27 mouse cellular contexts compared by ENCODE assay signal in genomic region chr4:58533519-58533918, GRCm38 (mm10). TPM values are rescaled to one million over a fixed set of nuclear protein-coding genes. Genes with fewer than 3 reads are reported as not detected.
DNase-seq lines count a peak whose midpoint lies in the region; ATAC-seq and TF ChIP-seq lines count a peak whose summit lies in the region.
"Had no signal": no experiment of that assay in that cellular context is flagged by ENCODE, and none has a peak within 500 bp of the region (broad histone marks: within the 10 kb centered on the region; RNA-seq: fewer than 3 reads in every experiment).

No protein-coding gene starts in this region.

- no peak overlapping the region for H3K4me3 ChIP-seq in hindbrain, embryonic 11.5 days (ENCODE audit: low read depth, low read length)
- H3K4me3 ChIP-seq in hindbrain, embryonic 13.5 days: no peak overlapping the region
- no peak overlapping the region for H3K4me3 ChIP-seq in midbrain, embryonic 16.5 days (ENCODE audit: low read depth, low read length)
- H3K4me3 ChIP-seq: embryonic facial prominence, embryonic 12.5 days; erythroblast, embryonic 14.5 days; forebrain, embryonic 13.5 days; heart, embryonic 15.5 days; limb, embryonic 12.5 days had no signal

- no peak for TF ChIP-seq CTCF in brain, embryonic 14.5 days (IDR thresholded peaks at IDR 0.05; ENCODE audit: borderline replicate concordance, extremely low read depth, insufficient read depth, insufficient read length)

- no peak overlapping the region for H3K9ac ChIP-seq in hindbrain, embryonic 11.5 days (ENCODE audit: low read depth, low read length)
- H3K9ac ChIP-seq in hindbrain, embryonic 13.5 days: no peak overlapping the region
- H3K9ac ChIP-seq in midbrain, embryonic 16.5 days (ENCODE audit: low read depth, low read length): no peak overlapping the region
- H3K9ac ChIP-seq: embryonic facial prominence, embryonic 12.5 days; forebrain, embryonic 13.5 days; heart, embryonic 15.5 days; limb, embryonic 12.5 days; liver, postnatal 0 days had no signal

- WGBS in hindbrain, embryonic 11.5 days: 20% methylated on average over 3 of the region's 3 CpGs
- WGBS in hindbrain, embryonic 13.5 days: 9% methylated on average over 3 of the region's 3 CpGs
- 16% methylated on average over 3 of the region's 3 CpGs for WGBS in midbrain, embryonic 16.5 days

- no peaks in the 10 kb centered on the region for H3K9me3 ChIP-seq in hindbrain, embryonic 11.5 days (ENCODE audit: control insufficient read depth, low read length)
- H3K9me3 ChIP-seq in hindbrain, embryonic 13.5 days: 0 out of 2 replicates have a peak, but pooled peaks cover 3% of the 10 kb centered on the region
- no peaks in the 10 kb centered on the region; the same call in 1 of the 2 replicates for H3K9me3 ChIP-seq in midbrain, embryonic 16.5 days (replicated peaks; ENCODE audit: control insufficient read depth, low read length, poor library complexity, severe bottlenecking)
- H3K9me3 ChIP-seq: forebrain, embryonic 13.5 days; heart, embryonic 15.5 days; limb, embryonic 12.5 days had no signal

- H3K27me3 ChIP-seq in hindbrain, embryonic 11.5 days (ENCODE audit: control insufficient read depth, insufficient read depth, low read length): no peaks in the 10 kb centered on the region
- no peaks in the 10 kb centered on the region for H3K27me3 ChIP-seq in hindbrain, embryonic 13.5 days
- H3K27me3 ChIP-seq in midbrain, embryonic 16.5 days (ENCODE audit: control insufficient read depth, insufficient read depth, low read depth, low read length): no peaks in the 10 kb centered on the region
- H3K27me3 ChIP-seq: CH12.LX; embryonic facial prominence, embryonic 12.5 days; forebrain, embryonic 13.5 days; heart, embryonic 15.5 days; limb, embryonic 12.5 days had no signal

- no peaks in the 10 kb centered on the region for H3K4me1 ChIP-seq in hindbrain, embryonic 11.5 days (replicated peaks; ENCODE audit: control insufficient read depth, insufficient read depth, low read length)
- peaks cover 9% of the 10 kb centered on the region for H3K4me1 ChIP-seq in hindbrain, embryonic 13.5 days (replicated peaks)
- peaks cover 5% of the 10 kb centered on the region; the same call in 1 of the 2 replicates for H3K4me1 ChIP-seq in midbrain, embryonic 16.5 days (ENCODE audit: control insufficient read depth, insufficient read depth, low read length)

- no peak for DNase-seq in hindbrain, embryonic 11.5 days (ENCODE audit: low spot score)
- DNase-seq in Muller cell, postnatal 12 days (ENCODE audit: inconsistent ontology term): peak; percentile 51
- DNase-seq in brain, embryonic 14.5 days (ENCODE audit: low read depth): peak; percentile 45
- no peak for DNase-seq in urinary bladder, postnatal 4 days (ENCODE audit: low spot score in 2 of 2)
- no peak for DNase-seq in gastrocnemius, postnatal 36 days
- DNase-seq: adrenal gland, adult 8-10 months; B cell, adult 2 months; cerebellum, adult 18-20 months; cerebellum, postnatal 25 days; heart, postnatal 4 days; kidney, adult 8-10 months; kidney, postnatal 10 days; liver, postnatal 0 days; thymus, postnatal 25 days had no signal

- H3K27ac ChIP-seq in hindbrain, embryonic 11.5 days (ENCODE audit: low read depth, low read length): no peak overlapping the region
- H3K27ac ChIP-seq in hindbrain, embryonic 13.5 days: no peak overlapping the region
- no peak overlapping the region for H3K27ac ChIP-seq in midbrain, embryonic 16.5 days (ENCODE audit: low read length)
- H3K27ac ChIP-seq: embryonic facial prominence, embryonic 12.5 days; forebrain, embryonic 13.5 days; heart, embryonic 15.5 days; hindbrain, postnatal 0 days; limb, embryonic 12.5 days; macrophage had no signal

- intact Hi-C loops in gastrocnemius, postnatal 36 days (cut with DNase I): no loop called here

- ATAC-seq in hindbrain, embryonic 11.5 days (ENCODE audit: low FRiP score): peak; percentile 43; the same call in 1 of the 2 replicates
- ATAC-seq in hindbrain, embryonic 13.5 days (ENCODE audit: low FRiP score): no peak
- ATAC-seq in midbrain, embryonic 16.5 days: peak; percentile 45; the same call in 1 of the 2 replicates
- ATAC-seq: activated CD4-positive, CD25-positive, alpha-beta regulatory T cell, adult 4 months; forebrain, embryonic 13.5 days; hindbrain, postnatal 0 days; liver, postnatal 0 days; lung, postnatal 0 days had no signal

- H3K4me2 ChIP-seq in hindbrain, embryonic 11.5 days (replicated peaks; ENCODE audit: low read depth, low read length): no peak overlapping the region
- H3K4me2 ChIP-seq in hindbrain, embryonic 13.5 days: no peak overlapping the region
- H3K4me2 ChIP-seq in midbrain, embryonic 16.5 days (ENCODE audit: low read length): no peak overlapping the region

- H3K36me3 ChIP-seq in hindbrain, embryonic 11.5 days (ENCODE audit: control insufficient read depth, insufficient read depth, low read length): no peaks in the 10 kb centered on the region
- no peaks in the 10 kb centered on the region for H3K36me3 ChIP-seq in hindbrain, embryonic 13.5 days
- H3K36me3 ChIP-seq in midbrain, embryonic 16.5 days (ENCODE audit: control insufficient read depth, insufficient read depth, low read length): no peaks in the 10 kb centered on the region
- H3K36me3 ChIP-seq: G1E; heart, embryonic 15.5 days had no signal

- no peak for TF ChIP-seq POLR2A in brain, embryonic 14.5 days (IDR thresholded peaks at IDR 0.05; ENCODE audit: borderline replicate concordance, extremely low read depth, insufficient read depth, insufficient read length, poor library complexity, severe bottlenecking)

RNA-seq across cellular contexts. Expression of gene Lpar1, which starts 20.2 kb away (rescaled TPM):
- 51.9 and 59.1 TPM in 2 replicates for polyA plus RNA-seq in hindbrain, embryonic 11.5 days (2014; fragmentation: Nextera tagmentation; extraction: Ambion mirVana)
- 16.4 and 18.6 TPM in 2 replicates for polyA plus RNA-seq in hindbrain, embryonic 13.5 days (2015; fragmentation: Nextera tagmentation; extraction: Ambion mirVana)
- 11.9 and 12.6 TPM in 2 replicates for polyA plus RNA-seq in brain, embryonic 14.5 days (2012; rRNA removed)
- 20.9 and 23.8 TPM in 2 replicates for polyA plus RNA-seq in midbrain, embryonic 16.5 days (2015; fragmentation: Nextera tagmentation; extraction: Ambion mirVana)
- total RNA-seq in gastrocnemius, postnatal 36 days (2021): 10 to 100 TPM in 1 of 2 experiments, 1 to 10 TPM in 1; 8.3 to 10.5 TPM
- polyA plus RNA-seq: activated CD4-positive, CD25-positive, alpha-beta regulatory T cell, adult 4 months; G1E had no signal

Comparison
In these comparisons a context has a peak if more than half of its experiments do, and no peak if none do; other contexts are left out.
1. DNase-seq: peak in Muller cell, postnatal 12 days (single experiment) and brain, embryonic 14.5 days (single experiment); none in hindbrain, embryonic 11.5 days (single experiment), urinary bladder, postnatal 4 days (0 of 2) and gastrocnemius, postnatal 36 days (0 of 2).